Mouse (Mus musculus) limb, embryonic 15.5 days (tissue): Measurements from ENCODE around the gene Acer2. TPM values are rescaled to one million over a fixed set of nuclear protein-coding genes. Genes with fewer than 3 reads are reported as not detected.

Source experiments
- ATAC-seq: fragments of 200-750 bp; cut with Nextera tagmentation; 2 replicates; pipeline ENCODE4 v1.8.0; 2017; ENCODE audit warnings: low read depth, moderate TSS enrichment; ENCODE audit not compliant: insufficient number of reproducible peaks, low FRiP score, low TSS enrichment
- H3K27ac ChIP-seq: fragments of 300-500 bp; sonication (generic); 2 replicates; pipeline ENCODE4 v1.5.1; 2015; ENCODE audit warnings: moderate library complexity, mild to moderate bottlenecking, inconsistent platforms
- H3K27me3 ChIP-seq: fragments of 300-500 bp; sonication (generic); 2 replicates; pipeline ENCODE4 v1.6.1; 2015; ENCODE audit warnings: inconsistent platforms
- H3K36me3 ChIP-seq: fragments of 300-500 bp; sonication (generic); 2 replicates; pipeline ENCODE4 v1.6.1; 2015; ENCODE audit warnings: inconsistent platforms
- H3K4me1 ChIP-seq: fragments of 300-500 bp; sonication (generic); 2 replicates; pipeline ENCODE4 v1.6.1; 2015; ENCODE audit warnings: inconsistent platforms
- H3K4me2 ChIP-seq: fragments of 300-500 bp; sonication (generic); 2 replicates; pipeline ENCODE4 v1.6.1; 2015; ENCODE audit warnings: mild to moderate bottlenecking, inconsistent platforms
- H3K4me3 ChIP-seq: fragments of 300-500 bp; sonication (generic); 2 replicates; pipeline ENCODE4 v1.5.1; 2015; ENCODE audit warnings: mild to moderate bottlenecking, inconsistent platforms
- H3K9ac ChIP-seq: fragments of 300-500 bp; sonication (generic); 2 replicates; pipeline ENCODE4 v1.6.1; 2015; ENCODE audit warnings: inconsistent platforms
- H3K9me3 ChIP-seq: fragments of 300-500 bp; sonication (generic); 2 replicates; pipeline ENCODE4 v1.6.1; 2016; ENCODE audit warnings: inconsistent platforms
- WGBS: fragments of 180-500 bp; shearing (Covaris S2); methylation state at CpG from one replicate; pipeline ENCODE4 v1.1.7; 2015; 5-methylcytosine and 5-hydroxymethylcytosine counted together
- polyA plus RNA-seq: library from polyadenylated mRNA; unstranded; fragments of >200 nt; fragmentation: Nextera tagmentation; extraction: Ambion mirVana; gene quantifications from 2 replicates; pipeline ENCODE4 v1.2.1, GENCODE M21; 2015

Acer2 gene
- polyA plus RNA-seq, 1 experiment from 2014 or later, result 16.3 TPM

- ATAC-seq, result peak; percentile 11; the same call in 1 of the 2 replicates
- H3K9ac ChIP-seq, result peak overlapping the region; percentile 39
- WGBS, result 8% methylated on average over 33 of the region's 33 CpGs
- H3K4me3 ChIP-seq, result peak overlapping the region; percentile 48
- peak overlapping the region; percentile 61 for H3K4me2 ChIP-seq
- H3K36me3 ChIP-seq, result peaks cover 6% of the 10 kb centered on the region; the same call in 1 of the 2 replicates
- no peaks in the 10 kb centered on the region for H3K9me3 ChIP-seq
- H3K4me1 ChIP-seq, result peaks cover 5% of the 10 kb centered on the region; the same call in 1 of the 2 replicates
- H3K27me3 ChIP-seq, result no peaks in the 10 kb centered on the region
- peak overlapping the region; percentile 33; the same call in 1 of the 2 replicates for H3K27ac ChIP-seq
These were observed 56.6 kb downstream of the Acer2 start for GRCm38 (mm10) chr4:86930636-86931456.

- no peak for ATAC-seq
- Histone ChIP-seq H3K9me3 (no peaks in the 10 kb centered on the region), H3K4me2 (no peak overlapping the region), H3K4me1 (peaks cover 5% of the 10 kb centered on the region; the same call in 1 of the 2 replicates), H3K4me3 (no peak overlapping the region), H3K27me3 (no peaks in the 10 kb centered on the region), H3K36me3 (peaks cover 6% of the 10 kb centered on the region; the same call in 1 of the 2 replicates), H3K9ac (no peak overlapping the region), H3K27ac (no peak overlapping the region)
- 88% methylated on average over 6 of the region's 6 CpGs for WGBS
These were observed 58.8 kb downstream of the Acer2 start for GRCm38 (mm10) chr4:86933026-86933425.

GRCm38 (mm10) chr4:86936217-86936616 is 62.0 kb downstream of the Acer2 start:
- H3K9ac ChIP-seq, result no peak overlapping the region
- H3K27me3 ChIP-seq, result no peaks in the 10 kb centered on the region
- no peaks in the 10 kb centered on the region for H3K9me3 ChIP-seq
- H3K4me3 ChIP-seq, result no peak overlapping the region
- ATAC-seq, result no peak
- peaks cover under 1% of the 10 kb centered on the region; the same call in 1 of the 2 replicates for H3K4me1 ChIP-seq
- no peak overlapping the region for H3K27ac ChIP-seq
- no peak overlapping the region for H3K4me2 ChIP-seq
- WGBS, result 92% methylated on average over 9 of the region's 9 CpGs
- peaks cover 6% of the 10 kb centered on the region; the same call in 1 of the 2 replicates for H3K36me3 ChIP-seq

- no peak overlapping the region for H3K4me2 ChIP-seq
- no peaks in the 10 kb centered on the region for H3K4me1 ChIP-seq
- no peaks in the 10 kb centered on the region for H3K27me3 ChIP-seq
- ATAC-seq, result no peak
- no peak overlapping the region for H3K4me3 ChIP-seq
- H3K9ac ChIP-seq, result no peak overlapping the region
- H3K9me3 ChIP-seq, result no peaks in the 10 kb centered on the region
- no peak overlapping the region for H3K27ac ChIP-seq
- whole genome bisulfite sequencing, result 58% methylated on average over 3 of the region's 3 CpGs
- H3K36me3 ChIP-seq, result peaks cover 6% of the 10 kb centered on the region; the same call in 1 of the 2 replicates
These were observed 62.5 kb downstream of the Acer2 start for GRCm38 (mm10) chr4:86936706-86937105.

GRCm38 (mm10) chr4:86942656-86943055 is 68.5 kb downstream of the Acer2 start:
- no peak for ATAC-seq

GRCm38 (mm10) chr4:86943296-86943695 is 69.1 kb downstream of the Acer2 start:
- no peaks in the 10 kb centered on the region for H3K9me3 ChIP-seq
- H3K4me2 ChIP-seq, result no peak overlapping the region
- WGBS, result 41% methylated on average over 6 of the region's 6 CpGs
- H3K27me3 ChIP-seq, result no peaks in the 10 kb centered on the region
- H3K4me1 ChIP-seq, result no peaks in the 10 kb centered on the region
- no peak overlapping the region for H3K27ac ChIP-seq
- no peak overlapping the region for H3K4me3 ChIP-seq
- H3K9ac ChIP-seq, result no peak overlapping the region
- no peak for ATAC-seq
- no peaks in the 10 kb centered on the region for H3K36me3 ChIP-seq

More at GRCm38 (mm10) chr4:86942656-86943055, 68.5 kb downstream of the Acer2 start:
- 82% methylated on average over 6 of the region's 6 CpGs for WGBS
- no peaks in the 10 kb centered on the region for H3K9me3 ChIP-seq
- H3K27ac ChIP-seq, result no peak overlapping the region
- H3K4me2 ChIP-seq, result no peak overlapping the region
- H3K4me3 ChIP-seq, result no peak overlapping the region
- no peaks in the 10 kb centered on the region for H3K27me3 ChIP-seq
- no peaks in the 10 kb centered on the region for H3K36me3 ChIP-seq
- H3K4me1 ChIP-seq, result no peaks in the 10 kb centered on the region
- H3K9ac ChIP-seq, result no peak overlapping the region

GRCm38 (mm10) chr4:86948794-86949193 is 74.6 kb downstream of the Acer2 start:
- Histone ChIP-seq H3K4me1 (no peaks in the 10 kb centered on the region), H3K4me2 (no peak overlapping the region), H3K4me3 (no peak overlapping the region), H3K36me3 (no peaks in the 10 kb centered on the region), H3K9me3 (no peaks in the 10 kb centered on the region), H3K27me3 (no peaks in the 10 kb centered on the region), H3K9ac (no peak overlapping the region), H3K27ac (no peak overlapping the region)
- 96% methylated on average over 1 of the region's 1 CpGs for WGBS
- no peak for ATAC-seq

- Histone ChIP-seq H3K4me3 (no peak overlapping the region), H3K9ac (no peak overlapping the region), H3K36me3 (no peaks in the 10 kb centered on the region), H3K4me1 (0 out of 2 replicates have a peak, but pooled peaks cover 3% of the 10 kb centered on the region), H3K27me3 (no peaks in the 10 kb centered on the region), H3K4me2 (no peak overlapping the region), H3K9me3 (no peaks in the 10 kb centered on the region), H3K27ac (no peak overlapping the region)
- ATAC-seq, result no peak
- 56% methylated on average over 5 of the region's 5 CpGs for WGBS
These were observed 79.3 kb downstream of the Acer2 start for GRCm38 (mm10) chr4:86953519-86953918.

GRCm38 (mm10) chr4:86955448-86955847 is 81.3 kb downstream of the Acer2 start:
- Histone ChIP-seq H3K4me3 (no peak overlapping the region), H3K4me1 (0 out of 2 replicates have a peak, but pooled peaks cover 3% of the 10 kb centered on the region), H3K27ac (no peak overlapping the region), H3K4me2 (no peak overlapping the region), H3K27me3 (no peaks in the 10 kb centered on the region), H3K36me3 (no peaks in the 10 kb centered on the region), H3K9ac (no peak overlapping the region), H3K9me3 (no peaks in the 10 kb centered on the region)
- no peak for ATAC-seq
- WGBS, result 42% methylated on average over 4 of the region's 4 CpGs

GRCm38 (mm10) chr4:86957576-86958411 is 83.6 kb downstream of the Acer2 start:
- WGBS, result 36% methylated on average over 14 of the region's 14 CpGs

GRCm38 (mm10) chr4:86977272-86977671 is 103.1 kb downstream of the Acer2 start:
- H3K27ac ChIP-seq, result no peak overlapping the region
- no peak overlapping the region for H3K4me2 ChIP-seq
- no peak for ATAC-seq
- no peak overlapping the region for H3K4me3 ChIP-seq
- WGBS, result 79% methylated on average over 5 of the region's 5 CpGs
- H3K36me3 ChIP-seq, result no peaks in the 10 kb centered on the region
- H3K9me3 ChIP-seq, result no peaks in the 10 kb centered on the region
- H3K27me3 ChIP-seq, result no peaks in the 10 kb centered on the region
- no peaks in the 10 kb centered on the region for H3K4me1 ChIP-seq
- H3K9ac ChIP-seq, result no peak overlapping the region

More at GRCm38 (mm10) chr4:86957576-86958411, 83.6 kb downstream of the Acer2 start:
- Histone ChIP-seq H3K9ac (no peak overlapping the region), H3K36me3 (no peaks in the 10 kb centered on the region), H3K4me1 (0 out of 2 replicates have a peak, but pooled peaks cover 3% of the 10 kb centered on the region), H3K9me3 (no peaks in the 10 kb centered on the region), H3K27ac (no peak overlapping the region), H3K27me3 (no peaks in the 10 kb centered on the region), H3K4me2 (no peak overlapping the region), H3K4me3 (no peak overlapping the region)
- no peak for ATAC-seq
